Mouse (Mus musculus): ENCODE results near the gene Mcoln2.

Gene Mcoln2

GRCm38 (mm10) chr3:146150058-146150400, 396 bp downstream of the Mcoln2 start:
- DNase-seq = no peak

- DNase-seq = no peak
Measured at GRCm38 (mm10) chr3:146150560-146150959, 927 bp downstream of the Mcoln2 start.

- no peak for DNase-seq
Measured at GRCm38 (mm10) chr3:146151328-146151727, 1.7 kb downstream of the Mcoln2 start.

GRCm38 (mm10) chr3:146151755-146152154, 2.1 kb downstream of the Mcoln2 start:
- no peak for DNase-seq

GRCm38 (mm10) chr3:146152348-146152747, 2.7 kb downstream of the Mcoln2 start:
- DNase-seq = no peak

- no peak for DNase-seq
Measured at GRCm38 (mm10) chr3:146152913-146153312, 3.3 kb downstream of the Mcoln2 start.

GRCm38 (mm10) chr3:146153862-146154611, 4.4 kb downstream of the Mcoln2 start:
- DNase-seq = no peak

GRCm38 (mm10) chr3:146155628-146156576, 6.3 kb downstream of the Mcoln2 start:
- DNase-seq = no peak

GRCm38 (mm10) chr3:146156811-146157210, 7.2 kb downstream of the Mcoln2 start:
- DNase-seq = no peak

- DNase-seq = no peak
Measured at GRCm38 (mm10) chr3:146158039-146158438, 8.4 kb downstream of the Mcoln2 start.

GRCm38 (mm10) chr3:146159360-146159759, 9.7 kb downstream of the Mcoln2 start:
- no peak for DNase-seq

- no peak for DNase-seq
Measured at GRCm38 (mm10) chr3:146162197-146162596, 12.6 kb downstream of the Mcoln2 start.

- DNase-seq = no peak
Measured at GRCm38 (mm10) chr3:146169356-146169755, 19.7 kb downstream of the Mcoln2 start.

- DNase-seq = no peak
Measured at GRCm38 (mm10) chr3:146173030-146173429, 23.4 kb downstream of the Mcoln2 start.

- no peak for DNase-seq
Measured at GRCm38 (mm10) chr3:146174215-146174614, 24.6 kb downstream of the Mcoln2 start.

- no peak for DNase-seq
Measured at GRCm38 (mm10) chr3:146177295-146177694, 27.7 kb downstream of the Mcoln2 start.

GRCm38 (mm10) chr3:146177748-146178582, 28.3 kb downstream of the Mcoln2 start:
- peak; percentile 56 for DNase-seq

GRCm38 (mm10) chr3:146180341-146180740, 30.7 kb downstream of the Mcoln2 start:
- no peak for DNase-seq

GRCm38 (mm10) chr3:146180986-146181385, 31.4 kb downstream of the Mcoln2 start:
- DNase-seq = no peak

GRCm38 (mm10) chr3:146184992-146185657, 35.5 kb downstream of the Mcoln2 start:
- DNase-seq = peak; percentile 34

- DNase-seq = no peak
Measured at GRCm38 (mm10) chr3:146186033-146186432, 36.4 kb downstream of the Mcoln2 start.

- no peak for DNase-seq
Measured at GRCm38 (mm10) chr3:146189933-146190332, 40.3 kb downstream of the Mcoln2 start.
